Mouse (Mus musculus): ENCODE data around the gene Ccdc171. TPM values are rescaled to one million over a fixed set of nuclear protein-coding genes. Genes with fewer than 3 reads are reported as not detected.

Gene Ccdc171
- 3.5 and 5.8 TPM in 2 replicates for total RNA-seq (2012; rRNA removed)

- TF ChIP-seq CHD2 (IDR thresholded peaks at IDR 0.05; ENCODE audit: low read depth, low read length) (no peak), HCFC1 (IDR thresholded peaks at IDR 0.05; ENCODE audit: borderline replicate concordance, insufficient read depth, low read length) (peak; percentile 70)
- peak within 1 kb of the TSS; percentile 95 for H3K9ac ChIP-seq (ENCODE audit: insufficient read depth, low read depth, low read length, poor library complexity, severe bottlenecking)
These were observed at the start of gene Ccdc171 for GRCm38 (mm10) chr4:83524843-83525689. TSS of gene Ccdc171 (plus strand) at chr4:83525545.

DNA sequence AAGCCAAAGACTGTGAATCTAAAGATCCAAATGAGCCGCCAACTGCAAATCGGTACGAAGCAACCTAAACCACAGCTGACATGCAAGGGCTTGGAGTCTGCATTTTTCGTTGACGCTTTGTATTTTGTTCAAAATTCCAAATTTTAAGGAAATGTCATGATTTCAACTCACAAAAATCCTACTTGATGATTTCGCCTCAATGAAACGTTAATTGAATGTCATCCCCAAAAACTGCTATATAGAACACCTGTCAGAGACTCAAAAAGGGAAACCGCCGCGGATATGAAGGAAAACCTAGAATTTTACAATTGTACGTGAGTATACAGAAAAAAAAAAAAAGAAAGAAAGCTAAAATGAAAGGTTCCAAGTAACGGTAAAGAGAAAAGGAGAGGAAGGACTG, 40.1 kb upstream of the Ccdc171 start:
- TF ChIP-seq CHD2 (IDR thresholded peaks at IDR 0.05; ENCODE audit: low read depth, low read length) (no peak), HCFC1 (IDR thresholded peaks at IDR 0.05; ENCODE audit: borderline replicate concordance, insufficient read depth, low read length) (no peak), MAFK (IDR thresholded peaks at IDR 0.05; ENCODE audit: insufficient read depth, low read depth, low read length) (no peak), ZNF384 (IDR thresholded peaks at IDR 0.05; ENCODE audit: low read depth, low read length) (no peak), ZC3H11A (IDR thresholded peaks at IDR 0.05; ENCODE audit: borderline replicate concordance, low read depth, low read length) (no peak)
- peaks cover 7 to 9% of the 10 kb centered on the region in 2 experiments for H3K4me1 ChIP-seq (ENCODE audit: control insufficient read depth in 2 of 2, insufficient read depth in 2 of 2, low read length in 2 of 2, poor library complexity in 1 of 2)

More at GRCm38 (mm10) chr4:83524843-83525689, at the start of gene Ccdc171:
- H3K4me1 ChIP-seq (ENCODE audit: control insufficient read depth in 2 of 2, insufficient read depth in 2 of 2, low read length in 2 of 2, poor library complexity in 1 of 2) = peaks cover 0 to 7% of the 10 kb centered on the region in 2 experiments; a peak in 2 of 4 replicates
- DNase-seq (ENCODE audit: low read depth, low spot score) = peak; percentile 90
- peak within 1 kb of the TSS; percentile 99 for H3K27ac ChIP-seq (ENCODE audit: insufficient read depth, low read depth, low read length, poor library complexity, severe bottlenecking)
- no peaks in the 10 kb centered on the region for H3K9me3 ChIP-seq (ENCODE audit: control insufficient read depth, insufficient read depth, low read depth, low read length)
- H3K36me3 ChIP-seq (ENCODE audit: control insufficient read depth, insufficient read depth, low read length, poor library complexity, severe bottlenecking) = no peaks in the 10 kb centered on the region
- peak within 1 kb of the TSS; percentile 86 to 92 for H3K4me3 ChIP-seq (ENCODE audit: insufficient read depth in 1 of 2, low read depth in 1 of 2, low read length in 2 of 2, poor library complexity in 1 of 2, severe bottlenecking in 1 of 2)
- in situ Hi-C loops (cut with MboI; ENCODE audit: low sequenced_read_pairs in 2 of 2, unreplicated experiment in 2 of 2) = no loop called here

GRCm38 (mm10) chr4:83485735-83486116, 39.6 kb upstream of the Ccdc171 start:
- peak overlapping the region; percentile 98 for H3K27ac ChIP-seq (ENCODE audit: insufficient read depth, low read depth, low read length, poor library complexity, severe bottlenecking)
- peak; percentile 69 for DNase-seq (ENCODE audit: low read depth, low spot score)
- H3K9me3 ChIP-seq (ENCODE audit: control insufficient read depth, insufficient read depth, low read depth, low read length) = no peaks in the 10 kb centered on the region
- TF ChIP-seq HCFC1 (IDR thresholded peaks at IDR 0.05; ENCODE audit: borderline replicate concordance, insufficient read depth, low read length) (no peak), CHD2 (IDR thresholded peaks at IDR 0.05; ENCODE audit: low read depth, low read length) (0 out of 2 replicates have a peak, but pooled peaks have one; percentile 63)
- H3K4me3 ChIP-seq (ENCODE audit: insufficient read depth in 1 of 2, low read depth in 1 of 2, low read length in 2 of 2, poor library complexity in 1 of 2, severe bottlenecking in 1 of 2) = peak overlapping the region; percentile 76 to 96
- peaks cover 7 to 9% of the 10 kb centered on the region in 2 experiments for H3K4me1 ChIP-seq (ENCODE audit: control insufficient read depth in 2 of 2, insufficient read depth in 2 of 2, low read length in 2 of 2, poor library complexity in 1 of 2)
- peaks cover 19% of the 10 kb centered on the region for H3K36me3 ChIP-seq (ENCODE audit: control insufficient read depth, insufficient read depth, low read length, poor library complexity, severe bottlenecking)
- in situ Hi-C loops (cut with MboI; ENCODE audit: low sequenced_read_pairs in 2 of 2, unreplicated experiment in 2 of 2) = no loop called here
- H3K9ac ChIP-seq (ENCODE audit: insufficient read depth, low read depth, low read length, poor library complexity, severe bottlenecking) = peak overlapping the region; percentile 99

More for the DNA sequence above, 40.1 kb upstream of the Ccdc171 start:
- H3K4me3 ChIP-seq (ENCODE audit: insufficient read depth in 1 of 2, low read depth in 1 of 2, low read length in 2 of 2, poor library complexity in 1 of 2, severe bottlenecking in 1 of 2) = peak overlapping the region; percentile 76 to 96
- no peaks in the 10 kb centered on the region for H3K9me3 ChIP-seq (ENCODE audit: control insufficient read depth, insufficient read depth, low read depth, low read length)
- H3K36me3 ChIP-seq (ENCODE audit: control insufficient read depth, insufficient read depth, low read length, poor library complexity, severe bottlenecking) = peaks cover 19% of the 10 kb centered on the region
- in situ Hi-C loops (cut with MboI; ENCODE audit: low sequenced_read_pairs in 2 of 2, unreplicated experiment in 2 of 2) = no loop called here
- no peak for DNase-seq (ENCODE audit: low read depth, low spot score)
- H3K27ac ChIP-seq (ENCODE audit: insufficient read depth, low read depth, low read length, poor library complexity, severe bottlenecking) = peak overlapping the region; percentile 98; the same call in 1 of the 2 replicates
- H3K9ac ChIP-seq (ENCODE audit: insufficient read depth, low read depth, low read length, poor library complexity, severe bottlenecking) = peak overlapping the region; percentile 99

GRCm38 (mm10) chr4:83486117-83486901, 39.0 kb upstream of the Ccdc171 start, which contains the start of gene Psip1:
TSS of gene Psip1 (minus strand) at chr4:83486459.
- TF ChIP-seq MAFK (IDR thresholded peaks at IDR 0.05; ENCODE audit: insufficient read depth, low read depth, low read length) (no peak), ZC3H11A (IDR thresholded peaks at IDR 0.05; ENCODE audit: borderline replicate concordance, low read depth, low read length) (no peak), CHD2 (IDR thresholded peaks at IDR 0.05; ENCODE audit: low read depth, low read length) (no peak), ZNF384 (IDR thresholded peaks at IDR 0.05; ENCODE audit: low read depth, low read length) (no peak), HCFC1 (IDR thresholded peaks at IDR 0.05; ENCODE audit: borderline replicate concordance, insufficient read depth, low read length) (0 out of 2 replicates have a peak, but pooled peaks have one; percentile 37)

More at GRCm38 (mm10) chr4:83486117-83486901, 39.0 kb upstream of the Ccdc171 start, which contains the start of gene Psip1:
- Histone ChIP-seq H3K4me3 (ENCODE audit: insufficient read depth in 1 of 2, low read depth in 1 of 2, low read length in 2 of 2, poor library complexity in 1 of 2, severe bottlenecking in 1 of 2) (peak within 1 kb of the TSS; percentile 76 to 96), H3K36me3 (ENCODE audit: control insufficient read depth, insufficient read depth, low read length, poor library complexity, severe bottlenecking) (peaks cover 16% of the 10 kb centered on the region), H3K9me3 (ENCODE audit: control insufficient read depth, insufficient read depth, low read depth, low read length) (no peaks in the 10 kb centered on the region), H3K4me1 (ENCODE audit: control insufficient read depth in 2 of 2, insufficient read depth in 2 of 2, low read length in 2 of 2, poor library complexity in 1 of 2) (peaks cover 7 to 9% of the 10 kb centered on the region in 2 experiments), H3K27ac (ENCODE audit: insufficient read depth, low read depth, low read length, poor library complexity, severe bottlenecking) (peak within 1 kb of the TSS; percentile 98), H3K9ac (ENCODE audit: insufficient read depth, low read depth, low read length, poor library complexity, severe bottlenecking) (peak within 1 kb of the TSS; percentile 99)
- peak; percentile 61 for DNase-seq (ENCODE audit: low read depth, low spot score)
- in situ Hi-C loops (cut with MboI; ENCODE audit: low sequenced_read_pairs in 2 of 2, unreplicated experiment in 2 of 2) = no loop called here
